Mouse (Mus musculus): ENCODE results near the gene Gm14295.
"Not testable (repeated sequence)": the region's sequence is repeated elsewhere in the genome, so short reads cannot be mapped to it uniquely, and the experiment has no call there.

Gene Gm14295
- long read RNA-seq, experiment 1, transcript Gm14295-201 (4 exons, 1,213 nt), result major isoform, 8 of 10 reads
- long read RNA-seq, experiment 1, partial matches to known transcripts, result 1 of 10 reads
- long read RNA-seq, experiment 1, other reads (novel, unspliced or antisense), result 1 of 10 reads
- long read RNA-seq, experiment 2, partial matches to known transcripts, result 0 of 3 reads
- long read RNA-seq, experiment 2, other reads (novel, unspliced or antisense), result 1 of 3 reads

DNA sequence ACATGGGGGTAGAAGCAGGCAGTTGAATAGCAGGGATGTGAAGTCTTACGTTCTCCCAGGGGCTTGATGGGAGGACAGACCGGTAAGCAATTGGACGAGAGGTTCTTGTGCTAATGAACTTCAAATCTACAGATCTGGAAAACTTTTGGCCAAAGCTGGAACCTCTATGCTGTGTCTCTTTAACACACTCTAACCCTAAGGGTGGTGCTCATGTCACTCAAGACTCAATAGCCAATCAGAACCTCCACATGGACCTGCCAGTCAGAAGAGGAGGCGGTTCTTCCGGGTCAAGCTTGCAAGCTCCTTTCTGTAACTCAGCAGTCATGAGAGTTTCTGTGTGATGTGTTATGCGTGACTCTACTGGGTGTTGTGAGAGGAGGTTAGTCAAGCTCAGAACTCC lies at the start of gene Gm14295:
Gene Gm14295, plus strand, starts transcription at position 301 of the 400 bp plus-strand sequence.
- intact Hi-C loops (cut with DNase I), result not testable (repeated sequence)

DNA sequence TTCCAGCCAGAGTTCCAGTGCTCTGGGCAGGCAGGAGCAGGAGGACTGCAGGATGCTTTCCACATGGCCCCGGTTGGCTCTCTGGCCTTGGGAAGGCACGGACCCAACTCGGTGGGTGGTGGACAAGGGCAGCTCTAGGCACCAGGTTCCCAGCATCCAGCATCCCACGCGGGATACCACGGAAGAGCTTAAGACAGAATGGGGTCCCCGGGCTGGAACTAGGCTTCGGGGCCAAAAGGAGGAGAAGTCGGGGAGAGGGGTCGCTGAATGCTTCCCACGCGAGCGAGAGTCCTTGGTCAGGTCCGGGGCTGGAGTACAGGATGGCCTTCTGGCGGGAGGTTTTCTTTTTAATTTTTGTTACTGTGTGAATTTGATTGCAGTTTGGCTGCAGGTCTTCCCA lies 373 bp downstream of the Gm14295 start:
- intact Hi-C loops (cut with DNase I), result not testable (repeated sequence)

DNA sequence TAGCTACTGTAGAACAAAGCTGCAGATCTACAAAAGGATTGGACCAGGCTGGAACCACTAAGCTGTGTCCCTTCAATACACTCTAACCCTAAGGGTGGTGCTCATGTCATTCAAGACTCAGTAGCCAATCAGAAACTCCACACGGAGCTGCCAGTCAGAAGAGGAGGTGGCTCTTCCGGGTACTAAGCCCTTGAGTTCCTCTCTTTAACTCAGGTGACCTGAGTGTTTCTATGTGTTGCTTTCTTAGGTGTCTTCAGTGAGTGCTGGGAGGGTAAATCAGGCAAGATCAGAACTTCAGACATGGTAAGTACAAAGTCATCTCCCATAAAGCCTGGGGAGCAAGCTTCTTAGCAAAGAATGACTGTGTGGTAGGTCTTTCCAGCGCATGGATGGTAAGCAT lies 32.4 kb downstream of the Gm14295 start, which contains the start of gene Gm14408:
Gene Gm14408, plus strand, starts transcription at position 301 of the 400 bp plus-strand sequence.
- intact Hi-C loops (cut with DNase I), result not testable (repeated sequence)

All from adrenal gland (tissue).